ENCODE assay signal across 9 mouse cellular contexts in the genomic region with DNA sequence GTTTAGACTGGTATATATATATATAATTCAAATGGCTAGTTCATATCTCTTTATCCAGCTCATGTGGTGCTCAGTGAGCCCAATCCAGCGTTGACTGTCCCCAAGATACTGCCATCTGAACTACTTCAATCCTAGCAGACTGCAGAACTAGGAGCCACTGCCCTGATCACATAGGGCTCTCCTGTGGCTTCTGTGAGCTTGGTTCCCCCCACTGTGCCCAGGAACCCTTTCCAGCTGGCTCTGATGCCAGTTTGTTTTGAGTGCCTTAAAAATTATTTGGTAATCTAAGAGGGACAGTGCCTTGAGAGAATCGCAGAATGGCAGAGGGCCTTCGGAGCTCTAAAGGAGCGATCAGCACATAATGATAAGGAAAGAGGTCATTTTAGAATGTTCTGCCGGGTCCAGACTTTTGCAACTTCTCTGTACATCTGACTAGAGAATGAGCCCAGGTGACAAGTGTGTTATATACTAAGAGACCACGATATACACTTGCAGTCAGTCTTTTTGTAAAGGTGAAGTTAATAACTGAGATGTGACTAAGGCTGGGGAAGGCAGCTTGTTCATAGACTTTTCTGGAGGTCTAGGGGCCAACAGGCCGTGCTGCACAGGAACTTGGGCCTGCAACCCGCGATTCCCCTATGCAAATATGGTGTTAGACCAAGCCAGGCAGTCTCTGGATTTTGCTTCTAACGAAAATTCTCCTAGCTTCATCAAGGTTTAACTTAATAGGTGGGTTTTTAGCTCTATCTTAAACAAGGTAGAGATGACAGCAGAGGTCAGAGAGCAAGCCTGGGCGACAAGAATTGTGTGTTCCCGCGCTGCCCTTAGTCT. TPM values are rescaled to one million over a fixed set of nuclear protein-coding genes. Genes with fewer than 3 reads are reported as not detected.
A peak's percentile ranks its signal among the peaks of the same experiment; 100 is the strongest.
DNase-seq lines count a peak whose midpoint lies in the region; ATAC-seq and TF ChIP-seq lines count a peak whose summit lies in the region.
"Had no signal": no experiment of that assay in that cellular context is flagged by ENCODE, and none has a peak within 500 bp of the region (broad histone marks: within the 10 kb centered on the region; RNA-seq: fewer than 3 reads in every experiment).

No protein-coding gene starts in this region.

- H3K4me1 ChIP-seq in heart, embryonic 11.5 days (ENCODE audit: control insufficient read depth, insufficient read depth, low read length), result peaks cover 7% of the 10 kb centered on the region
- peaks cover 44% of the 10 kb centered on the region for H3K4me1 ChIP-seq in hindbrain, embryonic 13.5 days (replicated peaks)
- H3K4me1 ChIP-seq in midbrain, postnatal 0 days (ENCODE audit: insufficient read depth, low read length), result peaks cover 11% of the 10 kb centered on the region; the same call in 1 of the 2 replicates

- intact Hi-C loops in heart, postnatal 25 days (cut with DNase I), result loop anchor here (5.0 kb wide), 1 partner anchor 91 kb away; the partner anchor contains the start of gene Gorab

- H3K9ac ChIP-seq in heart, embryonic 11.5 days (ENCODE audit: low read depth, low read length), result peak overlapping the region; percentile 76
- H3K9ac ChIP-seq in hindbrain, embryonic 13.5 days, result peak overlapping the region; percentile 65
- H3K9ac ChIP-seq in midbrain, postnatal 0 days (replicated peaks; ENCODE audit: low read length, poor library complexity, severe bottlenecking), result peak overlapping the region; percentile 54; the same call in 1 of the 2 replicates

- peaks cover 53% of the 10 kb centered on the region for H3K27me3 ChIP-seq in heart, embryonic 11.5 days (ENCODE audit: control insufficient read depth, insufficient read depth, low read length)
- peaks cover 99% of the 10 kb centered on the region for H3K27me3 ChIP-seq in hindbrain, embryonic 13.5 days
- peaks cover 63% of the 10 kb centered on the region for H3K27me3 ChIP-seq in midbrain, postnatal 0 days (ENCODE audit: insufficient read depth, low read length)
- H3K27me3 ChIP-seq: CH12.LX had no signal

- WGBS in heart, embryonic 11.5 days (ENCODE audit: insufficient replicate concordance), result 13% methylated on average over 13 of the region's 13 CpGs
- WGBS in hindbrain, embryonic 13.5 days, result 9% methylated on average over 13 of the region's 13 CpGs
- WGBS in midbrain, postnatal 0 days, result 21% methylated on average over 13 of the region's 13 CpGs

- TF ChIP-seq CTCF in midbrain, postnatal 0 days (IDR thresholded peaks at IDR 0.05), result no peak

- no peak overlapping the region for H3K27ac ChIP-seq in heart, embryonic 11.5 days (ENCODE audit: low read depth, low read length)
- 0 out of 2 replicates have a peak overlapping the region, but pooled peaks have one; percentile 18 for H3K27ac ChIP-seq in hindbrain, embryonic 13.5 days
- H3K27ac ChIP-seq in midbrain, postnatal 0 days (ENCODE audit: low read depth, low read length), result no peak overlapping the region

- H3K4me3 ChIP-seq in heart, embryonic 11.5 days (ENCODE audit: low read depth, low read length), result peak overlapping the region; percentile 64
- H3K4me3 ChIP-seq in hindbrain, embryonic 13.5 days, result peak overlapping the region; percentile 42
- peak overlapping the region; percentile 42 for H3K4me3 ChIP-seq in midbrain, postnatal 0 days (ENCODE audit: low read depth, low read length)

- no peak for DNase-seq in heart, postnatal 25 days (ENCODE audit: low spot score)
- DNase-seq in embryo, embryonic 11 days, result peak; percentile 37
- no peak for DNase-seq in midbrain, postnatal 0 days (ENCODE audit: low spot score)
- DNase-seq in cerebellum, adult 9-10 months, result no peak
- DNase-seq in cerebellum, postnatal 25 days, result no peak
- no peak for DNase-seq in cerebellum, adult 11 months

- peak overlapping the region; percentile 97 for H3K4me2 ChIP-seq in heart, embryonic 11.5 days
- H3K4me2 ChIP-seq in hindbrain, embryonic 13.5 days, result peak overlapping the region; percentile 59
- peak overlapping the region; percentile 70 for H3K4me2 ChIP-seq in midbrain, postnatal 0 days (ENCODE audit: low read depth, low read length, poor library complexity, severe bottlenecking)

- no peaks in the 10 kb centered on the region for H3K9me3 ChIP-seq in heart, embryonic 11.5 days (replicated peaks; ENCODE audit: control insufficient read depth, low read length)
- no peaks in the 10 kb centered on the region for H3K9me3 ChIP-seq in hindbrain, embryonic 13.5 days
- no peaks in the 10 kb centered on the region for H3K9me3 ChIP-seq in midbrain, postnatal 0 days (ENCODE audit: low read length)

- no peaks in the 10 kb centered on the region for H3K36me3 ChIP-seq in heart, embryonic 11.5 days (ENCODE audit: control insufficient read depth, insufficient read depth, low read length)
- H3K36me3 ChIP-seq in hindbrain, embryonic 13.5 days, result no peaks in the 10 kb centered on the region
- no peaks in the 10 kb centered on the region for H3K36me3 ChIP-seq in midbrain, postnatal 0 days (ENCODE audit: insufficient read depth, low read length)

- ATAC-seq in heart, embryonic 11.5 days (replicated peaks; ENCODE audit: insufficient number of reproducible peaks, low FRiP score, low TSS enrichment), result no peak
- no peak for ATAC-seq in hindbrain, embryonic 13.5 days (ENCODE audit: low FRiP score)
- ATAC-seq in midbrain, postnatal 0 days (ENCODE audit: low FRiP score), result no peak

RNA-seq across cellular contexts. Expression of gene Prrx1, which starts 2.3 kb away (rescaled TPM):
- polyA plus RNA-seq in heart, embryonic 11.5 days (2014; fragmentation: Nextera tagmentation; extraction: Ambion mirVana), result 9.1 and 9.7 TPM in 2 replicates
- 10 to 100 TPM; 32.7 to 35.6 TPM for total RNA-seq in heart, postnatal 25 days (2021)
- 6.4 and 10.6 TPM in 2 replicates for polyA plus RNA-seq in hindbrain, embryonic 13.5 days (2015; fragmentation: Nextera tagmentation; extraction: Ambion mirVana)
- 6.0 and 7.8 TPM in 2 replicates for total RNA-seq in midbrain, postnatal 0 days (2014; rRNA removed)
- polyA plus RNA-seq in midbrain, postnatal 0 days (2015; fragmentation: Nextera tagmentation; extraction: Ambion mirVana), result 4.2 and 4.3 TPM in 2 replicates
- total RNA-seq: CH12.LX had no signal
